Mouse (Mus musculus): Measurements from ENCODE around the gene Rbm5.

The Rbm5 gene

DNA sequence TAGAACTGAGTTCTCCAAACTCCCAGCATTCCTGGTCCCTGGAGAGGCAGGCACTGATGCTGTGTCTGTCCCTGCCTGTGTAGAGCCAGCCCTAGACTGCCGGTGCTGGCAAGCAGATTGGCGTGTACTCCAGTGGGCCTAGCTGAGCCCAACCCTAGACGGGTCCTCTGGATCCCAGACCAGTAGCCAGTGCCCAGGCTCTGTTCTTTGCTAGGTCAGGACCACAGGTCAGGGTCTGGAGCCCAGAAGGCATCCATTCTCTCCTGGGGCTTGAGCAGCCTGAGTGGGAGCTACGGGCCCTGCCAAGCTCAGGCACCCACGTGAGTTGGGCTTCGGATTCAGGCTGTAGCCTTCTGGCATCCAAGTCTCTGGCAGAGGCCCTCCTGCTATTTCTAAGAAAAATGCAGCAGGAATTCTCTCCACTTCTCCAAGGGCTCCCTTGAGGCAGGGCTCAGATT is 70.7 kb downstream of the Rbm5 start:
- no peak for DNase-seq (ENCODE audit: low read depth, low spot score)

DNA sequence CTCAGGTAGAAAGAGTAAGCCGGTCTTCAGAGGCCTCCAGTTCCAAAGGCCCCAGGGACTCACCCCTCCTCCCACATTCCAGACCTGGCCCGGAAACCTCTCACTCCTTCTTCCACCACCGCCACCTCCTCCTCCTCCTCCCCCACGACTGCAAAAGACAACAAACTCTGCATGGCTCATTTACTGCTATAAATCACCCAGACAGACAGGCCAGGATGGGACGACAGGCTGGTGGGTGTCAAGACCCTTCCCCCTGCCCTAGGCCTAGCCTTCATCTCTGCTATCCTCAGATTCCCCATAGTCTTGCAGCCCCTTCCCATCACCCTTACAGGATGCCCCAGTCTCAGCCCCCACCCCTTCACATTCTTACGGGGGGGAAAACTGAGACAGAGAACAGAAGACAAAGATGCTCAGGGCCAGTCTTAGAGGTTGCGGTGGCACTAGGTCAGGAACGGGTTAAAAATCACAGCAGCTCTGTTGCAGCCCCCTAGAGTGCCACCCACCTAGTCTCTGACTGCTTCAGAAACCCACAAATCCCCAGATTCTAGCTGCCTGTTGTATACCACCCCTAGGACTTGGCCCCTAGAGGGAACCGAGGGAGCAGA is 71.3 kb downstream of the Rbm5 start:
- no peak for DNase-seq (ENCODE audit: low read depth, low spot score)

DNA sequence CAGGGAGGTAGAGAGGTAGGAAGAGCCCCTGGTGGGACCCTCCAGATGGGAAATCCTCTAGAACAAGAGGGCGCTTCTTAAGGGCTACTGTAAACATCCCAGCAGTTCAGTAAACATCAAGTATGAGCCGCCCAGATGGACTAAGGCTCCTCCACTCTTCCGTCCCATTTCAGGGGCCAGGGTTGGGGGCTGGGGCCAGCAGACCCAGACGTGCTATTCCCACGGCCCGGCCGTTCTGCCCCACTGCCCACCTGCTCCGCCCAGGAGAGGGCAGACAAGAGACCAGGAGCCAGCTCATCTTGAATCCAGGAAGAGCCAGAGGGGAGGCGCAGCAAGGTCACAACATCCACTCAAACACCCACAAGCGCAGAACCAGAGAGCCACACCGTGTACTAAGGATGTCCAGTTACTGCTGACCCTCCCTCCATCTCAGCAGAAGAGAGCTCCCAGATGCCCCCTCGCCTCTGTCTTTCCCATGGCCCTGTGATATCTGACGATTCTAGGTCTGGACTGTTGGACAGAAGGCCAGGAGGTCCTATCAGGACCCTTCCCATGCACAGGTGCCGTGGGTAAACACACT is 72.1 kb downstream of the Rbm5 start:
- no peak for DNase-seq (ENCODE audit: low read depth, low spot score)

DNA sequence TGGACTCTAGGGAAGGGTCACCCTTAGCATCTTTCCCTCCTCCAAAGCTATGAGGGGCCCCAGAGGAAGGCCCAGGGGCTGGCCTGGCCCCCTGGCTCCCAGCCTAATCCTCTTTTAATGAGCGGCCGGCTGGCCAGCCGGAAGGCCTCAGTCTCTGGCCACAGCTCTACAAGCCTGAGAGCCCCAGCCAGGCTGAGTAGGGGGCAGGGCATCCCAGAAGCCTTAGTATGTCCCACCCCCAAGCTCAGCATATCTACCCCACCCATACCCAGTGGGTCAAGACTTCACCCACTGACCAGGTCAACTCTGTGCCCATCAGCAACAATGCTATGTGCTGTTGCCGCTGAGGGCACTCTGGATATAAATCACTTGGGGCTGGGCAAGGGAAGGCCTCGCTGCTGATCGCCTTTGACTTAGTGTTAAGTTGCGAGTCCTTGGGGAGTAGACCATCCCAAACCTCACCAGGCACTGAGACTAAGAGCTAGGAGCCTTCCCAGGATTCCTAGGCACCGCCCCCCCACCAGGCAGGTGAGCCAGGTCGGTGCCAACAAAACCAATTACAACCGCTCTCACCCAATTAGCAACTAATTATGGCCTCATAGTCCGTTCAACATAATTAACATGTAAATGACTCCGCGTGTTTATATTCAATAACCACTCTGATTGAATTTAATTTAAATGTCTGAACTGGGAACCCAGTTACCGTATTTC is 72.8 kb downstream of the Rbm5 start:
- DNase-seq (ENCODE audit: low read depth, low spot score), result no peak

DNA sequence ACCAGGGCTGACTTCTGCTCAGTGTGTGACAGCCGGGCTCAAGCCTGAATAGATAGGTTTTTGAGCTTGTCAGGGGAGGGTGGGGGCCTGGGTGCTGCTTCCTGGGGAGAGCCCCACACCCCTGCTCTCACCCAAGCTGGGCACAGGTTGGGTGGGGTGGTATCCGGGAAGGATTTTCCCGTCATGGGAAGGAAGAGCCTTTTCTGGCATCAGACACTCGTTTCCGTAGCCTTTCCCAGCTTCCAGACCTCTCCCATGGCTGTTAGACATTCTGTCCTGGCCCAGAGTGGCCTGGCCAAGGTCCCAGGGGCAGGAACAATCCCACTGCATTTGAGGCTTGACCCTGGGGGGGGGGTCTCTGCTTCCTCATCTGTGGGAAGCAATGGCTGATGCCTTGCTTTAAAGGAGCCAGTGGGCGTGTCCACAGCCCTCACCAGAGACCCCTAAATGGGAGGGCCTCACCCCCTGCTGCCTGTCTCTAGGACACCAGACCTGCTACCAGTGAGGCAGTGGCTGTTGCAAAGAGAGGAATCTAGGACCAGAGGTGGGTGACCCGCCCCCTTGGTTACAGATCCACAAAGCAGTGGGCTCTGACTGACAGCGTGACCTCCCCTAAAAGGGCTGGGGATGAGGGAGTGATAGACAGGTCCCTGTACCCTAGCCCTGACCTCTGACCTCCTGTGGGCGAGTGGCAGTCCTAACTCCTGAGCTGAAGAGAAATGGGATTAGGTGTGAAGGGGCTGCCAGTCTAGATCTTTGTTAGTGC is 73.8 kb downstream of the Rbm5 start:
- no peak for DNase-seq (ENCODE audit: low read depth, low spot score)

- peak; percentile 40 for DNase-seq (ENCODE audit: low read depth, low spot score)
Observed at GRCm38 (mm10) chr9:107696106-107696479, 74.7 kb downstream of the Rbm5 start.

DNA sequence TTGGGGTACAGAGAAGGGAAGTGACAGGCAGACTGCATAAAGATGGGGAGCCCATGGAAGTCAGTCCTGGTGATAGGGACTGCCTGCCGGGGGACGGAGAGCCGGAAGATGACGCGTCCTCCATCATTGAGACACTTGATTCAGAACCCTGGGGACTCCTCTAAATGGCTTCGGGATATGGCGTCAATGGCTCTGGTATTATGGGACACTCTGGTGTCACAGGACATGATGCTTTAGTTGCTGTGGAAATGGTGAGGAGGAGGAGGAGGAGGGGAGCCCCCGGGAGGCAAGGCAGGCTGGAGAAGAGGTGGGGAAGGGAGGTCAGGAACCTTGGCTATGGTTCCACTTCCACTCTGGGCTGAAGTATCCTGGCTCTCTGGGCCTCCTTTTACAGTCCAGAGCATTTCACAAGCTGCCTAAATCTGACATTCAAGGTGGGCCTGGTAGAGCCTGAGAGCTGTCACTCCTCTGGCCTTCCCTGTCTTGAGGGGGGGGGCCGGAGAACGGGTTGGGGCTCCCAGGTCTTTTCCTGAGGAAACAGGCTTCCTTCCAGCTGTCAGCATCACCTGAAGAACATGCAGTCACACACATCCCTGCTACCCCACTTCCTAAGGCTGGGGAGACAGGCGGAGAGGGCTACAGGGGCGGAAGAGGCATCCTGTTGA is 75.2 kb downstream of the Rbm5 start:
- no peak for DNase-seq (ENCODE audit: low read depth, low spot score)

DNA sequence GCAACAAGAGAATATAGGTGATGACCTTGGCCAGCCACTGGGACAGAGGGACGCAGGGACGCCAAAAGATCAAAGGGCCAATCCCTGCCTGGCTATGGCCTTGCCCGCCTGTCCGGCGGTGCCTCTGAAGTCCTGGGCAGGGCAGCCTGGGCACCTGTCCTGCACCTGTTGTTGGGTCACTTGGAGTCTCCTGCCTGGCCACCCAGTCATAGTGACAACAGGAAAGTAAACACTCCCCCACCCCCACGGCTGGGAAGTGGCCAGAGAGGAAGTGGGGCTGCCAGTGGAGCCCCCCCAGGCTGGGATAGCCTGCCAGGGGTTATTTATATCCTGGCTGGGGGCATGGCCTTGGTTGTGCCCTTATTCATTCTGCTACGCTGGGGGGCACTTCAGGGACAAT is 76.2 kb downstream of the Rbm5 start:
- DNase-seq (ENCODE audit: low read depth, low spot score), result no peak

DNA sequence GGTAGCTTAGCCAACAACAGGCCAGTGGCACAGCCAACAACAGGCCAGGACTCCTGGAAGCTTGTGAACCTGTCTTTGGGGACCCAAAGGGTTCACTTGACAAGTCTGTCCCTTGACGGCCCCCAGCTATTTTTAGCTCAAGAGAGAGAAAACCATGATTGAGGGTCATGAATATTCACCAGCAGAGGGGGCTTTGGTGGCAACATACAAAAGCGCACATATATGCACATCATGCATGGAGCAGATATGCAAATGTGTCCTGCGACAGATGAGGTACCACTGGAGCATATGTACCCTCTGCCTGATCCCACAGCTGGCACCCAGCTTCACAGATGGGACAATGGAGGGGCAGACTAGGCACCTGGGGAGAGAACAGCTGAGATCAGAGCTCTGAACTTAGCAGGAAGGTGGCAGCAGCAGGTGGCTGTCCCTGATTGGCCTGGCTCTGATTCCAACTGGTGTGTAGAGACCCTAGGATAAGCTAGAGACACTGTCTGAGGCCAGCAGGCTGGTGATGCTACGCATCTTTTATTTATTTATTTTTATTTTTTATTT is 77.3 kb downstream of the Rbm5 start:
- no peak for DNase-seq (ENCODE audit: low read depth, low spot score)

GRCm38 (mm10) chr9:107692785-107693184 is 78.0 kb downstream of the Rbm5 start:
- no peak for DNase-seq (ENCODE audit: low read depth, low spot score)

- DNase-seq (ENCODE audit: low read depth, low spot score), result no peak
Observed at GRCm38 (mm10) chr9:107690391-107690790, 80.4 kb downstream of the Rbm5 start.

Data from A20 (cell line).